Mouse (Mus musculus) CH12.LX (cell line): ENCODE measurements at regions not wholly inside any gene's neighbourhood (a gene's known extent, or its start where the extent isn't known, plus 50 kb on each side); places are given as distances from the start of the nearest gene placed in this dataset.

ENCODE experiments used
- DNase-seq: peaks from one replicate; pipeline ENCODE4 v3.0.0-alpha.2; 2013; ENCODE audit errors: extremely low read depth
- H3K27ac ChIP-seq: 2 replicates; pipeline ENCODE4 v1.5.1; 2012; ENCODE audit warnings: low read depth, mild to moderate bottlenecking, control low read depth, moderate library complexity; ENCODE audit not compliant: insufficient read depth
- H3K27me3 ChIP-seq: replicated peaks from 2 replicates; pipeline ENCODE3; 2012; ENCODE audit warnings: inconsistent platforms
- H3K36me3 ChIP-seq, 2 experiments: replicated peaks in 1 of 2; 2 replicates each; pipeline versions ENCODE3 to v1.6.1; 2012; ENCODE audit warnings: inconsistent platforms in 1 of 2, low read length in 1 of 2, mild to moderate bottlenecking in 1 of 2, mixed read lengths in 1 of 2, moderate library complexity in 1 of 2; ENCODE audit not compliant: control insufficient read depth in 1 of 2, insufficient read depth in 1 of 2
- H3K4me1 ChIP-seq, 2 experiments: 2 replicates each; pipeline ENCODE4 v1.6.1; 2012; ENCODE audit warnings: inconsistent platforms in 1 of 2, moderate library complexity in 1 of 2; ENCODE audit not compliant: insufficient read depth in 2 of 2, control insufficient read depth in 1 of 2
- H3K4me2 ChIP-seq: 2 replicates; pipeline ENCODE4 v1.6.1; 2012; ENCODE audit warnings: low read depth, mild to moderate bottlenecking, control low read depth; ENCODE audit not compliant: poor library complexity, insufficient read depth, severe bottlenecking
- H3K4me3 ChIP-seq, 3 experiments: fragments of 150-350 bp in 1 of 3; sonication (generic) in 1 of 3; replicated peaks in 1 of 3; 2 replicates each; pipeline versions ENCODE3 to v1.5.1; 2011 to 2012; ENCODE audit warnings: low read depth in 2 of 3, low read length in 2 of 3, mild to moderate bottlenecking in 2 of 3, moderate library complexity in 2 of 3, control low read depth in 1 of 3, improper control_type of control experiment in 1 of 3, inconsistent platforms in 1 of 3, mixed read lengths in 1 of 3; ENCODE audit not compliant: poor library complexity in 1 of 3
- H3K79me2 ChIP-seq: replicated peaks from 2 replicates; pipeline ENCODE4 v1.6.1; 2012; ENCODE audit warnings: mild to moderate bottlenecking, moderate library complexity; ENCODE audit not compliant: control insufficient read depth, poor library complexity, insufficient read depth, severe bottlenecking; ENCODE audit errors: extremely low read depth
- H3K9ac ChIP-seq: 2 replicates; pipeline ENCODE4 v1.6.1; 2012; ENCODE audit warnings: low read depth, mild to moderate bottlenecking, control low read depth, moderate library complexity; ENCODE audit not compliant: insufficient read depth
- H3K9me3 ChIP-seq: replicated peaks from 2 replicates; pipeline ENCODE3; 2012; ENCODE audit warnings: low read length, inconsistent platforms, mixed read lengths
- BHLHE40 ChIP-seq: IDR thresholded peaks from 2 replicates; pipeline ENCODE4 v1.6.1; 2011; ENCODE audit warnings: mild to moderate bottlenecking, low read depth, low read length, improper control_type of control experiment
- CHD1 ChIP-seq: IDR thresholded peaks from 2 replicates; pipeline ENCODE4 v1.6.1; 2012; ENCODE audit warnings: low read depth, low read length, improper control_type of control experiment, inconsistent platforms
- CHD2 ChIP-seq: IDR thresholded peaks from 2 replicates; pipeline ENCODE4 v1.6.1; 2011; ENCODE audit warnings: low read length, improper control_type of control experiment
- CTCF ChIP-seq, 2 experiments: IDR thresholded peaks in 1 of 2; conservative IDR thresholded peaks in 1 of 2; 2 replicates each; pipeline ENCODE4 v1.5.1; 2011 to 2012; ENCODE audit warnings: low read depth in 2 of 2, low read length in 2 of 2, improper control_type of control experiment in 1 of 2, inconsistent platforms in 1 of 2, mild to moderate bottlenecking in 1 of 2, moderate library complexity in 1 of 2
- E2F4 ChIP-seq: IDR thresholded peaks from 2 replicates; pipeline ENCODE4 v1.6.1; 2011; ENCODE audit warnings: low read depth, low read length, improper control_type of control experiment; ENCODE audit not compliant: insufficient replicate concordance
- ELF1 ChIP-seq: IDR thresholded peaks from 2 replicates; pipeline ENCODE4 v1.6.1; 2014; ENCODE audit warnings: low read depth, mild to moderate bottlenecking, inconsistent platforms, low read length, improper control_type of control experiment
- IRF4 ChIP-seq: IDR thresholded peaks from 2 replicates; pipeline ENCODE4 v1.6.1; 2014; ENCODE audit warnings: low read depth, mild to moderate bottlenecking, inconsistent platforms, low read length, improper control_type of control experiment
- JUN ChIP-seq: IDR thresholded peaks from 2 replicates; pipeline ENCODE4 v1.6.1; 2011; ENCODE audit warnings: low read depth, mild to moderate bottlenecking, low read length, improper control_type of control experiment, moderate library complexity; ENCODE audit not compliant: insufficient read depth
- KAT2A ChIP-seq: IDR thresholded peaks from 2 replicates; pipeline ENCODE4 v1.6.1; 2012; ENCODE audit warnings: low read length, improper control_type of control experiment, inconsistent platforms; ENCODE audit not compliant: insufficient replicate concordance
- MAX ChIP-seq: IDR thresholded peaks from 2 replicates; pipeline ENCODE4 v1.6.1; 2011; ENCODE audit warnings: low read length, improper control_type of control experiment
- MEF2A ChIP-seq: IDR thresholded peaks from 2 replicates; pipeline ENCODE4 v1.6.1; 2014; ENCODE audit warnings: low read depth, mild to moderate bottlenecking, inconsistent platforms, low read length, improper control_type of control experiment, borderline replicate concordance
- MYC ChIP-seq: IDR thresholded peaks from 2 replicates; pipeline ENCODE4 v1.6.1; 2011; ENCODE audit warnings: low read depth, mild to moderate bottlenecking, improper control_type of control experiment, low read length
- NELFE ChIP-seq: IDR thresholded peaks from 2 replicates; pipeline ENCODE4 v1.6.1; 2011; ENCODE audit warnings: low read depth, low read length, improper control_type of control experiment
- PAX5 ChIP-seq: IDR thresholded peaks from 2 replicates; pipeline ENCODE4 v1.6.1; 2012; ENCODE audit warnings: low read length, inconsistent platforms, mixed read lengths
- POLR2AphosphoS2 ChIP-seq: IDR thresholded peaks from 2 replicates; pipeline ENCODE4 v1.6.1; 2011; ENCODE audit warnings: low read depth, low read length, improper control_type of control experiment
- SMC3 ChIP-seq: IDR thresholded peaks from 2 replicates; pipeline ENCODE4 v1.6.1; 2011; ENCODE audit warnings: low read depth, low read length, improper control_type of control experiment
- USF2 ChIP-seq: conservative IDR thresholded peaks from 2 replicates; pipeline ENCODE4 v1.6.1; 2011; ENCODE audit warnings: low read depth, low read length, improper control_type of control experiment
- ZC3H11A ChIP-seq: IDR thresholded peaks from 2 replicates; pipeline ENCODE4 v1.6.1; 2012; ENCODE audit warnings: low read depth, mild to moderate bottlenecking, inconsistent platforms, low read length, improper control_type of control experiment
- ZKSCAN1 ChIP-seq: IDR thresholded peaks from 2 replicates; pipeline ENCODE4 v1.6.1; 2012; ENCODE audit warnings: low read depth, inconsistent platforms, low read length, improper control_type of control experiment, borderline replicate concordance
- ZMIZ1 ChIP-seq: IDR thresholded peaks from 2 replicates; pipeline ENCODE4 v1.6.1; 2012; ENCODE audit warnings: low read depth, mild to moderate bottlenecking, inconsistent platforms, low read length, improper control_type of control experiment
- ZNF384 ChIP-seq: IDR thresholded peaks from 2 replicates; pipeline ENCODE4 v1.6.1; 2012; ENCODE audit warnings: low read depth, low read length, improper control_type of control experiment, inconsistent platforms
- dilution Hi-C: fragments of 300-500 bp; cut with MboI; formaldehyde crosslinking; loops from 2 replicates; pipeline ENCODE4 v1.14.3; 2020; ENCODE audit warnings: low sequenced_read_pairs; ENCODE audit not compliant: extremely low pct_unique_long_range_greater_than_20kb, extremely low pct_ligation_motif_present
- in situ Hi-C: fragments of 300-500 bp; cut with MboI; formaldehyde crosslinking; loops from 3 replicates; pipeline ENCODE4 v1.14.3; 2019; ENCODE audit warnings: low sequenced_read_pairs, low pct_ligation_motif_present, low pct_unique_long_range_greater_than_20kb, mixed read lengths

GRCm38 (mm10) chr1:89302368-89302951 is 152.1 kb upstream of the Agap1 start:
- Histone ChIP-seq H3K4me1 (no peaks in the 10 kb centered on the region), H3K9me3 (peaks cover 91% of the 10 kb centered on the region), H3K4me2 (no peak overlapping the region), H3K4me3 (no peak overlapping the region), H3K9ac (no peak overlapping the region), H3K27me3 (no peaks in the 10 kb centered on the region), H3K27ac (no peak overlapping the region), H3K79me2 (no peaks in the 10 kb centered on the region), H3K36me3 (no peaks in the 10 kb centered on the region)
- dilution Hi-C loops (no loop called here), in situ Hi-C loops (no loop called here)
- DNase-seq, result no peak
- no peak for TF ChIP-seq POLR2AphosphoS2
- no peak for TF ChIP-seq CTCF (conservative IDR thresholded peaks at IDR 0.05 in 1 of 2, IDR thresholded peaks at IDR 0.05 in 1 of 2; ENCODE audit: low read depth in 2 of 2, low read length in 2 of 2)
- no peak for TF ChIP-seq IRF4
- TF ChIP-seq CHD1, result no peak
- TF ChIP-seq ZC3H11A, result no peak
- no peak for TF ChIP-seq MYC
- TF ChIP-seq USF2, result no peak
- TF ChIP-seq ZKSCAN1, result no peak
- no peak for TF ChIP-seq NELFE
- TF ChIP-seq ZMIZ1, result no peak
- TF ChIP-seq MEF2A, result no peak
- TF ChIP-seq ELF1, result no peak
- no peak for TF ChIP-seq BHLHE40
- no peak for TF ChIP-seq CHD2

GRCm38 (mm10) chr1:89305171-89305570 is 149.4 kb upstream of the Agap1 start:
- Histone ChIP-seq H3K4me1 (no peaks in the 10 kb centered on the region), H3K27ac (no peak overlapping the region), H3K27me3 (no peaks in the 10 kb centered on the region), H3K36me3 (no peaks in the 10 kb centered on the region), H3K9me3 (peaks cover 83% of the 10 kb centered on the region), H3K9ac (no peak overlapping the region), H3K4me2 (no peak overlapping the region), H3K4me3 (no peak overlapping the region), H3K79me2 (no peaks in the 10 kb centered on the region)
- in situ Hi-C loops (no loop called here), dilution Hi-C loops (no loop called here)
- DNase-seq, result no peak
- no peak for TF ChIP-seq SMC3
- TF ChIP-seq KAT2A, result no peak
- no peak for TF ChIP-seq ZC3H11A
- no peak for TF ChIP-seq MYC
- TF ChIP-seq PAX5, result no peak
- TF ChIP-seq ZKSCAN1, result no peak
- no peak for TF ChIP-seq E2F4
- TF ChIP-seq IRF4, result no peak
- TF ChIP-seq ZNF384, result no peak
- no peak for TF ChIP-seq JUN
- TF ChIP-seq MAX, result no peak
